Mouse (Mus musculus) megakaryocyte, embryonic 14.5 days (primary cell): ENCODE measurements around the gene Camk2d.

ENCODE experiments used
- FLI1 ChIP-seq: IDR thresholded peaks from 2 replicates; pipeline ENCODE4 v1.6.1; 2012; ENCODE audit warnings: low read length, inconsistent platforms, mixed read lengths
- GATA1 ChIP-seq: IDR thresholded peaks from 3 replicates; pipeline ENCODE4 v1.6.1; 2012; ENCODE audit warnings: mixed read lengths, low read length, inconsistent platforms, borderline replicate concordance

- TF ChIP-seq GATA1 (no peak), FLI1 (no peak)
Observed at GRCm38 (mm10) chr3:126701067-126701466, 105.0 kb downstream of the Camk2d start.
